Mouse (Mus musculus) liver, embryonic 15.5 days (tissue): Measurements from ENCODE around the gene Pklr. TPM values are rescaled to one million over a fixed set of nuclear protein-coding genes. Genes with fewer than 3 reads are reported as not detected.

ENCODE experiments used
- ATAC-seq: fragments of 200-750 bp; cut with Nextera tagmentation; 2 replicates; pipeline ENCODE4 v1.8.0; 2017; ENCODE audit warnings: moderate number of reproducible peaks, mild to moderate bottlenecking, moderate library complexity; ENCODE audit not compliant: insufficient read depth
- H3K27ac ChIP-seq: fragments of 300-500 bp; sonication (generic); replicated peaks from 2 replicates; pipeline ENCODE4 v1.5.1; 2015; ENCODE audit warnings: mild to moderate bottlenecking, inconsistent platforms
- H3K27me3 ChIP-seq: fragments of 300-500 bp; sonication (generic); 2 replicates; pipeline ENCODE4 v1.6.1; 2015; ENCODE audit warnings: mild to moderate bottlenecking, inconsistent platforms
- H3K36me3 ChIP-seq: fragments of 300-500 bp; sonication (generic); replicated peaks from 2 replicates; pipeline ENCODE4 v1.6.1; 2015; ENCODE audit warnings: moderate library complexity, mild to moderate bottlenecking, inconsistent platforms
- H3K4me1 ChIP-seq: fragments of 300-500 bp; sonication (generic); replicated peaks from 2 replicates; pipeline ENCODE4 v1.6.1; 2015; ENCODE audit warnings: inconsistent platforms
- H3K4me2 ChIP-seq: fragments of 300-500 bp; sonication (generic); 2 replicates; pipeline ENCODE4 v1.6.1; 2015; ENCODE audit warnings: moderate library complexity, mild to moderate bottlenecking, inconsistent platforms
- H3K4me3 ChIP-seq: fragments of 300-500 bp; sonication (generic); replicated peaks from 2 replicates; pipeline ENCODE4 v1.5.1; 2015; ENCODE audit warnings: mild to moderate bottlenecking, inconsistent platforms
- H3K9ac ChIP-seq: fragments of 300-500 bp; sonication (generic); 2 replicates; pipeline ENCODE4 v1.6.1; 2015; ENCODE audit warnings: moderate library complexity, mild to moderate bottlenecking, inconsistent platforms
- H3K9me3 ChIP-seq: fragments of 300-500 bp; sonication (generic); replicated peaks from 2 replicates; pipeline ENCODE4 v1.6.1; 2016; ENCODE audit warnings: inconsistent platforms
- WGBS: fragments of 180-500 bp; shearing (Covaris S2); methylation state at CpG from one replicate; pipeline ENCODE4 v1.1.7; 2015; ENCODE audit warnings: mixed read lengths; ENCODE audit not compliant: insufficient replicate concordance; 5-methylcytosine and 5-hydroxymethylcytosine counted together
- polyA plus RNA-seq: library from polyadenylated mRNA; unstranded; fragments of >200 nt; fragmentation: Nextera tagmentation; extraction: Ambion mirVana; gene quantifications from 2 replicates; pipeline ENCODE4 v1.2.1, GENCODE M21; 2015

Pklr gene
- polyA plus RNA-seq, 1 experiment from 2014 or later: 104 TPM

GRCm38 (mm10) chr3:89125981-89126380 lies 10.0 kb upstream of the Pklr start:
- WGBS: 80% methylated on average over 3 of the region's 3 CpGs
- H3K4me1 ChIP-seq: peaks cover 45% of the 10 kb centered on the region

DNA sequence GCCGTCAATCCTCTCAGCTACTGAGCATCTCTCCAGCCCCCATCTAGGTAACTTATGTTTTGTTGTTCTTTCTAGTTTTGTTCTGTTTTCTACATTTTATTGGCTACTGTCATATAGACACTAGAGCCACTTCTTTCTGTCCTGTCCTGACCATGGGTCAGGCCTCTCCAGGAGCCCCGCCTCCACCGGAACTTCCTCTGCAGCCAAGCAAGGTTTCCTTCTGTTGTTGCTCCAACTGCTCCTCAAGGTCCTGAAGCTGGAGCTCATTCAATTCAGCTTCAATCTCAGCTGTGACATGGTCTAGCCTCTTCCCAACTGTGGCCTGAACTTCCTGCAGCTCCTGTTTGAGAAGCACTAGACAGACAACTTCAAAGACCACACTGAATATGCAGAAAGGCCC lies 6.0 kb upstream of the Pklr start:
- Histone ChIP-seq H3K36me3 (no peaks in the 10 kb centered on the region), H3K9ac (no peak overlapping the region), H3K9me3 (no peaks in the 10 kb centered on the region), H3K4me2 (no peak overlapping the region), H3K27ac (0 out of 2 replicates have a peak overlapping the region, but pooled peaks have one; percentile 38), H3K27me3 (no peaks in the 10 kb centered on the region), H3K4me3 (no peak overlapping the region), H3K4me1 (peaks cover 68% of the 10 kb centered on the region)
- ATAC-seq: no peak
- 91% methylated on average over 3 of the region's 3 CpGs for WGBS

More at GRCm38 (mm10) chr3:89125981-89126380, 10.0 kb upstream of the Pklr start:
- H3K4me2 ChIP-seq: no peak overlapping the region
- no peak for ATAC-seq
- H3K9ac ChIP-seq: no peak overlapping the region
- no peaks in the 10 kb centered on the region for H3K36me3 ChIP-seq
- H3K27ac ChIP-seq: no peak overlapping the region
- H3K4me3 ChIP-seq: no peak overlapping the region
- H3K9me3 ChIP-seq: no peaks in the 10 kb centered on the region
- no peaks in the 10 kb centered on the region for H3K27me3 ChIP-seq

GRCm38 (mm10) chr3:89131816-89132215 lies 4.1 kb upstream of the Pklr start:
- 26% methylated on average over 4 of the region's 4 CpGs for WGBS
- Histone ChIP-seq H3K27ac (peak overlapping the region; percentile 90), H3K4me3 (peak overlapping the region; percentile 51), H3K4me1 (peaks cover 85% of the 10 kb centered on the region), H3K27me3 (no peaks in the 10 kb centered on the region), H3K9ac (peak overlapping the region; percentile 54; the same call in 1 of the 2 replicates), H3K9me3 (no peaks in the 10 kb centered on the region), H3K4me2 (peak overlapping the region; percentile 74), H3K36me3 (no peaks in the 10 kb centered on the region)
- ATAC-seq: no peak

DNA sequence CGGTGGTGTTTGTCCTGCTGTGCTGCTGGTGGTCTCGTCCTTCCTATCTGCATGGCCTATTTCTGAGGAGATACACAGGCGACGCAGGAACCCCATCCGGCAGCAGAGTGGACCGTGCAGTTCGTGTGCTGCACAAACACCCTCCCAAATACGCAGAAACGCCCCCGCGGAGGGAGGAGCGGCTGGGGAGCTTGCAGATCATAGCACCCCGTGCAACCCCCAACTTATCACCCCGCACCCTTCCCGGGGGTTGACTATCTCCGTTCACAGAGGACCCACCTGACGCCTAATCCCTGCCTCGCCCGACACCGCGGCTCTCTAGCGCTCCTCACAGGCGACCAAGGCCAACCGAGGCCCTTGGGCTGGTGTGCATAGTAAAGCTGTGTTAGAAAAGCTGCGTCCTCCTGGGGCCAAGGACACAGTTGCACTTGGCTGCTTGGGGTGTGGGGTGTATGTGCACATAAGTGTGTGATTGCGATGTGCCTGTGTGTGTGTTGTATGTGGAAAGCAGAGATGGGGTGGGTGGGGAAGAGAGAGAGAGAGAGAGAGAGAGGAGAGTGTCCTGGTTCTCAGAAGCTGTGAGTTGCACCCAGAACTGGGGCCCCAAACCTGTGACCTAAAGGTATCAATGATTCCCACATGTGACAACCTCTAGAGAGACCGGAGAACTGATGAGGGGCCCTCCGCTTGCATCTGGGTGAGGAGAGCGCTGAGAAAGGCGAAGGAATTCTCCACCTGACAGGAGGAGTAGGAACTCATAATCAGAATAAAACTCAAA lies 3.5 kb upstream of the Pklr start:
- peak; percentile 86 for ATAC-seq
- Histone ChIP-seq H3K36me3 (no peaks in the 10 kb centered on the region), H3K9me3 (no peaks in the 10 kb centered on the region), H3K4me3 (peak overlapping the region; percentile 51), H3K4me2 (peak overlapping the region; percentile 74), H3K27me3 (no peaks in the 10 kb centered on the region), H3K27ac (peak overlapping the region; percentile 90), H3K4me1 (peaks cover 90% of the 10 kb centered on the region), H3K9ac (peak overlapping the region; percentile 54)
- 5% methylated on average over 29 of the region's 30 CpGs for WGBS

GRCm38 (mm10) chr3:89133063-89133450 lies 2.9 kb upstream of the Pklr start:
- peak overlapping the region; percentile 51 for H3K4me3 ChIP-seq
- H3K4me2 ChIP-seq: peak overlapping the region; percentile 74

GRCm38 (mm10) chr3:89133752-89134151 lies 2.2 kb upstream of the Pklr start:
- Histone ChIP-seq H3K9ac (peak overlapping the region; percentile 54), H3K4me1 (peaks cover 91% of the 10 kb centered on the region), H3K27ac (peak overlapping the region; percentile 90), H3K36me3 (peaks cover 3% of the 10 kb centered on the region; the same call in 1 of the 2 replicates), H3K4me2 (peak overlapping the region; percentile 74), H3K27me3 (no peaks in the 10 kb centered on the region), H3K9me3 (no peaks in the 10 kb centered on the region), H3K4me3 (no peak overlapping the region)
- 0 out of 2 replicates have a peak, but pooled peaks have one; percentile 4 for ATAC-seq
- 7% methylated on average over 1 of the region's 1 CpGs for WGBS

More at GRCm38 (mm10) chr3:89133063-89133450, 2.9 kb upstream of the Pklr start:
- Histone ChIP-seq H3K36me3 (no peaks in the 10 kb centered on the region), H3K4me1 (peaks cover 93% of the 10 kb centered on the region), H3K27me3 (no peaks in the 10 kb centered on the region), H3K9ac (peak overlapping the region; percentile 54), H3K27ac (peak overlapping the region; percentile 90), H3K9me3 (no peaks in the 10 kb centered on the region)
- ATAC-seq: no peak
- WGBS: 40% methylated on average over 7 of the region's 7 CpGs

DNA sequence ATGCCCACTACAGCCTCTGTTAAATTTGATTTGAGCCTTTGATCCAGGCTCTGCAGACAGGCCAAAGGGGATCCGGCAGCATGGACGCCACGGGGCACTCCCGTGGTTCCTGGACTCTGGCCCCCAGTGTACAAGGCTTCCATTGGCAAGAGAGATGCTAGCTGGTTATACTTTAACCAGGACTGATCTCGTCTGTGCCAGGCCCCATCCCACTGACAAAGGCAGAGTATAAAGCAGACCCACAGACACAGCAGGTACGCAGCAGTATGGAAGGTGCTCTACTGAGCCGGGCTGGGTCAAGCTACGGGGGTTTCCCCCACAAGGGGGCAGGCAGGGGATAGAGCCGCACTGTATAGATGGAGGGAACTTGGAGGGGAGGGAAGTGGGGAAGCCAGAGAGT lies 423 bp downstream of the Pklr start:
- Histone ChIP-seq H3K27me3 (no peaks in the 10 kb centered on the region), H3K36me3 (peaks cover 27% of the 10 kb centered on the region), H3K27ac (peak overlapping the region; percentile 90), H3K4me1 (peaks cover 93% of the 10 kb centered on the region), H3K4me3 (peak overlapping the region; percentile 70), H3K9ac (peak overlapping the region; percentile 69), H3K4me2 (peak overlapping the region; percentile 75), H3K9me3 (no peaks in the 10 kb centered on the region)
- 5% methylated on average over 9 of the region's 9 CpGs for WGBS
- peak; percentile 56 for ATAC-seq

GRCm38 (mm10) chr3:89144821-89145220 lies 8.9 kb downstream of the Pklr start:
- H3K9me3 ChIP-seq: no peaks in the 10 kb centered on the region
- H3K4me3 ChIP-seq: no peak overlapping the region
- H3K27me3 ChIP-seq: peaks cover 17% of the 10 kb centered on the region; the same call in 1 of the 2 replicates
- H3K4me1 ChIP-seq: peaks cover 95% of the 10 kb centered on the region
- H3K9ac ChIP-seq: no peak overlapping the region
- no peak for ATAC-seq
- no peak overlapping the region for H3K4me2 ChIP-seq
- WGBS: 77% methylated on average over 10 of the region's 10 CpGs
- peak overlapping the region; percentile 45; the same call in 1 of the 2 replicates for H3K27ac ChIP-seq
- peaks cover 67% of the 10 kb centered on the region for H3K36me3 ChIP-seq

GRCm38 (mm10) chr3:89145566-89145965 lies 9.6 kb downstream of the Pklr start:
- Histone ChIP-seq H3K27me3 (peaks cover 25% of the 10 kb centered on the region), H3K4me3 (no peak overlapping the region), H3K4me1 (peaks cover 91% of the 10 kb centered on the region), H3K36me3 (peaks cover 59% of the 10 kb centered on the region), H3K9ac (no peak overlapping the region), H3K27ac (peak overlapping the region; percentile 45; the same call in 1 of the 2 replicates), H3K4me2 (no peak overlapping the region), H3K9me3 (no peaks in the 10 kb centered on the region)
- ATAC-seq: no peak
- WGBS: 76% methylated on average over 8 of the region's 8 CpGs

GRCm38 (mm10) chr3:89147101-89147978 lies 11.4 kb downstream of the Pklr start:
- peak; percentile 88 for ATAC-seq
- no peaks in the 10 kb centered on the region for H3K9me3 ChIP-seq
- peak overlapping the region; percentile 85 for H3K4me2 ChIP-seq
- peaks cover 86% of the 10 kb centered on the region for H3K4me1 ChIP-seq
- H3K27ac ChIP-seq: peak overlapping the region; percentile 80
- peak overlapping the region; percentile 44; the same call in 1 of the 2 replicates for H3K9ac ChIP-seq
- WGBS: 17% methylated on average over 26 of the region's 26 CpGs
- H3K4me3 ChIP-seq: peak overlapping the region; percentile 49
- H3K27me3 ChIP-seq: peaks cover 34% of the 10 kb centered on the region
- peaks cover 41% of the 10 kb centered on the region for H3K36me3 ChIP-seq

GRCm38 (mm10) chr3:89147979-89148311 lies 12.0 kb downstream of the Pklr start:
- Histone ChIP-seq H3K27ac (peak overlapping the region; percentile 80), H3K9ac (peak overlapping the region; percentile 44; the same call in 1 of the 2 replicates), H3K9me3 (no peaks in the 10 kb centered on the region), H3K4me2 (peak overlapping the region; percentile 85), H3K4me1 (peaks cover 84% of the 10 kb centered on the region), H3K36me3 (peaks cover 35% of the 10 kb centered on the region), H3K4me3 (peak overlapping the region; percentile 49), H3K27me3 (peaks cover 40% of the 10 kb centered on the region)
- peak; percentile 42; the same call in 1 of the 2 replicates for ATAC-seq
- WGBS: 15% methylated on average over 15 of the region's 15 CpGs
